Mouse (Mus musculus): Measurements from ENCODE around the gene Cxcl9.

DNA sequence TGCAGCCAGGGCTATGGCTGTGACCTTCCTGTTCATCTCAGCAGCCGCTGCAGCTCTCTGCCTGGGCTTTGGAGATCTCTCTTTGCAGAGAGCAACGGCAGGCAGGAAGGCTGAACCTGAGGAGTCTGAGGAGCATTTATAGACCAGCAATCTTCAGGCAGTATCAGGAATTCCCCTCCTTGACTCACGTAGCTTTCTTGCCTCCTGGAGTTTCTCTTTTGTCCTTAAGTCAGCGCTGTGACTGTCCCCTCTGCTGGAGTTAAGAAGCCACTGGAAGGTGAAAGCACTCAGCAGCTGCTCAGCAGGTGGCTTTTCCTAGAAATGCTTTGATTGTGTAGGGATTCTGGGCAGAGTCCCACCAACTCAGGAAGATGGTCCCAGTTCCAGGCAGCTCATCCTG, 35.3 kb upstream of the Cxcl9 start:
- TF ChIP-seq POLR2A (IDR thresholded peaks at IDR 0.05; ENCODE audit: extremely low read depth, insufficient read depth, low read length) (no peak), CTCF (IDR thresholded peaks at IDR 0.05; ENCODE audit: low read depth, low read length) (no peak)
